Mouse (Mus musculus) ES-E14 (cell line): ENCODE results near the gene Sp1.
A peak's percentile ranks its signal among the peaks of the same experiment; 100 is the strongest.

Experiments
- CHD2 ChIP-seq: IDR thresholded peaks from 2 replicates; pipeline ENCODE4 v1.6.1; 2014; ENCODE audit warnings: mild to moderate bottlenecking, low read depth, low read length, inconsistent platforms
- HCFC1 ChIP-seq: IDR thresholded peaks from 2 replicates; pipeline ENCODE4 v1.6.1; 2012; ENCODE audit warnings: low read length, inconsistent platforms, borderline replicate concordance; ENCODE audit not compliant: insufficient read depth
- MAFK ChIP-seq: IDR thresholded peaks from 2 replicates; pipeline ENCODE4 v1.6.1; 2014; ENCODE audit warnings: mild to moderate bottlenecking, low read depth, low read length, inconsistent platforms; ENCODE audit not compliant: insufficient read depth
- ZC3H11A ChIP-seq: IDR thresholded peaks from 2 replicates; pipeline ENCODE4 v1.6.1; 2012; ENCODE audit warnings: low read depth, mild to moderate bottlenecking, inconsistent platforms, low read length, borderline replicate concordance
- ZNF384 ChIP-seq: IDR thresholded peaks from 2 replicates; pipeline ENCODE4 v1.6.1; 2012; ENCODE audit warnings: low read depth, low read length, inconsistent platforms

DNA sequence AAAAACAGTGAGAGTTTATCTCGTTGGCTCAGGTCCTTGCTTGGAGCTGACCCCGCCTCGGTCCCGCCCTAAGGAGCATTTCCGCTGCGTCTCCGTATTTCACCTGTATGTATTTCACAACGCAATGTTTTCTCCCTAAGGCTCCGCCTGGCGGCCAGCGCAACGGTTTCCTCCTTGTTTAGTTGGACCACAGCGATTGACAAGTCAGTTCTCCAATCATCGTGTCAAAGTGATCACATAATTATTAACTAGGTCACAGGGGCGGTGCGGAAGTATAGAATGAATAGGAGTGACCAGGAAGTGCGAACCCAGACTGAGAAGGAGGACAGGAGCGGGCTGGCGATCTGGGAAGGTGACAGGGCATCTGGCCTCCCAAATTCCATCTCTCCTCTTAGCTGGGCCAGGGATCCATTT lies 53.0 kb downstream of the Sp1 start, which contains the start of gene Prr13:
- TF ChIP-seq ZC3H11A: no peak
- no peak for TF ChIP-seq HCFC1
- no peak for TF ChIP-seq MAFK
- TF ChIP-seq CHD2: 0 out of 2 replicates have a peak, but pooled peaks have one; percentile 48
- TF ChIP-seq ZNF384: no peak
